ENCODE assay signal across 17 mouse cellular contexts in genomic region chr17:71215241-71215839, GRCm38 (mm10). TPM values are rescaled to one million over a fixed set of nuclear protein-coding genes. Genes with fewer than 3 reads are reported as not detected.
DNase-seq lines count a peak whose midpoint lies in the region; ATAC-seq and TF ChIP-seq lines count a peak whose summit lies in the region.
"Had no signal": no experiment of that assay in that cellular context is flagged by ENCODE, and none has a peak within 500 bp of the region (broad histone marks: within the 10 kb centered on the region; RNA-seq: fewer than 3 reads in every experiment).

No protein-coding gene starts in this region.

- no peak overlapping the region for H3K9ac ChIP-seq in kidney, embryonic 16.5 days (replicated peaks; ENCODE audit: low read length)
- H3K9ac ChIP-seq: embryonic facial prominence, embryonic 13.5 days; forebrain, embryonic 13.5 days; heart, embryonic 12.5 days; limb, embryonic 13.5 days; neural tube, embryonic 15.5 days had no signal

- H3K4me2 ChIP-seq in kidney, embryonic 16.5 days (replicated peaks; ENCODE audit: low read depth, low read length), result no peak overlapping the region
- H3K4me2 ChIP-seq: embryonic facial prominence, embryonic 13.5 days; forebrain, embryonic 13.5 days; heart, embryonic 12.5 days; limb, embryonic 13.5 days; neural tube, embryonic 15.5 days had no signal

- DNase-seq in B cell, adult 2 months, result peak; percentile 54 to 59
- DNase-seq in G1E (ENCODE audit: low spot score), result no peak
- no peak for DNase-seq in adrenal gland, adult 2 months
- DNase-seq in urinary bladder, postnatal 25 days (ENCODE audit: low spot score), result no peak
- DNase-seq: adrenal gland, postnatal 14 days; cerebellum, postnatal 36 days; gastrocnemius, postnatal 10 days; kidney, adult 18-20 months; right cerebral cortex, adult 18-20 months had no signal

- H3K9me3 ChIP-seq in G1E (replicated peaks), result peaks cover 9% of the 10 kb centered on the region
- H3K9me3 ChIP-seq in kidney, embryonic 16.5 days (ENCODE audit: low read length), result peaks cover 7% of the 10 kb centered on the region; the same call in 1 of the 2 replicates
- H3K9me3 ChIP-seq: embryonic facial prominence, embryonic 13.5 days; forebrain, embryonic 13.5 days; heart, embryonic 12.5 days; neural tube, embryonic 15.5 days had no signal

- 30% methylated on average over 2 of the region's 2 CpGs for WGBS in macrophage (ENCODE audit: missing documents)
- 61% methylated on average over 2 of the region's 2 CpGs for WGBS in kidney, embryonic 16.5 days

- H3K4me3 ChIP-seq in G1E (ENCODE audit: low read depth, low read length) (peak overlapping the region; percentile 70), macrophage (ENCODE audit: inconsistent target) (peak overlapping the region; percentile 42)
- no peak overlapping the region for H3K4me3 ChIP-seq in kidney, embryonic 16.5 days (ENCODE audit: low read length)
- H3K4me3 ChIP-seq: embryonic facial prominence, embryonic 13.5 days; forebrain, embryonic 13.5 days; heart, embryonic 12.5 days; limb, embryonic 13.5 days; neural tube, embryonic 15.5 days had no signal

- no peaks in the 10 kb centered on the region for H3K27me3 ChIP-seq in G1E (ENCODE audit: insufficient read depth, low read length)
- no peaks in the 10 kb centered on the region for H3K27me3 ChIP-seq in kidney, embryonic 16.5 days (ENCODE audit: insufficient read depth, low read length)
- H3K27me3 ChIP-seq: embryonic facial prominence, embryonic 13.5 days; forebrain, embryonic 13.5 days; heart, embryonic 12.5 days; limb, embryonic 13.5 days; neural tube, embryonic 15.5 days had no signal

- no peak for ATAC-seq in G1E (ENCODE audit: extremely low read depth, insufficient number of reproducible peaks, low FRiP score, poor library complexity, severe bottlenecking)
- peak; percentile 16; the same call in 1 of the 2 replicates for ATAC-seq in granulocyte monocyte progenitor cell, adult 5-6 weeks (replicated peaks; ENCODE audit: poor library complexity, severe bottlenecking)
- ATAC-seq in kidney, embryonic 16.5 days (ENCODE audit: low FRiP score, low TSS enrichment), result no peak
- ATAC-seq: forebrain, embryonic 13.5 days had no signal

- peaks cover 92% of the 10 kb centered on the region for H3K79me2 ChIP-seq in macrophage (ENCODE audit: inconsistent target)

- H3K4me1 ChIP-seq in G1E (ENCODE audit: insufficient read depth, low read depth, low read length), result peaks cover 76% of the 10 kb centered on the region
- H3K4me1 ChIP-seq in kidney, embryonic 16.5 days (ENCODE audit: insufficient read depth, low read length), result peaks cover 25% of the 10 kb centered on the region
- H3K4me1 ChIP-seq: forebrain, embryonic 13.5 days had no signal

- no peak for TF ChIP-seq CTCF in G1E (IDR thresholded peaks at IDR 0.05; ENCODE audit: low read depth, low read length)

- peak overlapping the region; percentile 80 for H3K27ac ChIP-seq in macrophage
- no peak overlapping the region for H3K27ac ChIP-seq in kidney, embryonic 16.5 days (ENCODE audit: low read length)
- H3K27ac ChIP-seq: embryonic facial prominence, embryonic 13.5 days; forebrain, embryonic 13.5 days; limb, embryonic 13.5 days; neural tube, embryonic 15.5 days had no signal

- peaks cover 60% of the 10 kb centered on the region for H3K36me3 ChIP-seq in G1E (replicated peaks)
- H3K36me3 ChIP-seq in macrophage (ENCODE audit: inconsistent target), result peaks cover 7% of the 10 kb centered on the region; the same call in 1 of the 2 replicates
- H3K36me3 ChIP-seq in kidney, embryonic 16.5 days (ENCODE audit: insufficient read depth, low read length), result peaks cover 15% of the 10 kb centered on the region
- H3K36me3 ChIP-seq: neural tube, embryonic 15.5 days had no signal

RNA-seq across cellular contexts. Expression of gene Lpin2, which starts 33.0 kb away (rescaled TPM):
- total RNA-seq in G1E (2014; fragmentation: Nextera tagmentation), result 112 and 169 TPM in 2 replicates
- 147 and 155 TPM in 2 replicates for total RNA-seq in G1E (2017)
- 37.3 and 44.3 TPM in 2 replicates for polyA plus RNA-seq in G1E (2012)
- total RNA-seq in granulocyte monocyte progenitor cell, adult 5-6 weeks (2014; fragmentation: Nextera tagmentation), result 27.0 and 27.9 TPM in 2 replicates
- total RNA-seq in granulocyte monocyte progenitor cell, adult 5-6 weeks (2017), result 24.9 and 42.3 TPM in 2 replicates
- total RNA-seq in macrophage (2018; cell fraction: chromatin; rRNA removed), result 1,000 to 10,000 TPM in 5 of 26 experiments, 100 to 1,000 TPM in 21; 253 to 2,419 (median 417) TPM
- total RNA-seq in macrophage (2018; cell fraction: cytosol; rRNA removed), result 100 to 1,000 TPM in 4 of 26 experiments, 10 to 100 TPM in 22; 34.6 to 197 (median 49.3) TPM
- total RNA-seq in macrophage (2018; cell fraction: nucleus; rRNA removed), result 100 to 1,000 TPM; 124 to 913 (median 217) TPM
- polyA plus RNA-seq in macrophage (2018), result 40.1 to 42.3 TPM (median 40.3 TPM) in 3 replicates
- total RNA-seq in adrenal gland, adult 2 months (2021), result 10 to 100 TPM; 38.1 to 43.0 TPM
- 7.0 and 8.2 TPM in 2 replicates for polyA plus RNA-seq in adrenal gland, adult 2 months (2012; rRNA removed)
- 65.8 and 78.4 TPM in 2 replicates for polyA plus RNA-seq in kidney, embryonic 16.5 days (2015; fragmentation: Nextera tagmentation; extraction: Ambion mirVana)

Comparison
In these comparisons a context has a peak if more than half of its experiments do, and no peak if none do; other contexts are left out.
1. DNase-seq: peak in B cell, adult 2 months (2 of 2); none in G1E (single experiment), adrenal gland, adult 2 months (single experiment) and urinary bladder, postnatal 25 days (single experiment).